Comparison of ENCODE assay signal across 8 mouse cellular contexts in genomic region chrX:166167307-166167706, GRCm38 (mm10). TPM values are rescaled to one million over a fixed set of nuclear protein-coding genes. Genes with fewer than 3 reads are reported as not detected.
DNase-seq lines count a peak whose midpoint lies in the region; ATAC-seq and TF ChIP-seq lines count a peak whose summit lies in the region.

No protein-coding gene starts in this region.

- no peaks in the 10 kb centered on the region for H3K27me3 ChIP-seq in heart, adult 2 months (ENCODE audit: control insufficient read depth, insufficient read depth, low read length)
- no peaks in the 10 kb centered on the region for H3K27me3 ChIP-seq in heart, embryonic 11.5 days (ENCODE audit: control insufficient read depth, insufficient read depth, low read length)
- H3K27me3 ChIP-seq in midbrain, embryonic 11.5 days (ENCODE audit: control insufficient read depth, insufficient read depth, low read length): no peaks in the 10 kb centered on the region
- H3K27me3 ChIP-seq in midbrain, embryonic 10.5 days (ENCODE audit: low read depth, poor library complexity, severe bottlenecking): peaks cover 60% of the 10 kb centered on the region
- H3K27me3 ChIP-seq in intestine, embryonic 16.5 days (replicated peaks; ENCODE audit: control insufficient read depth, insufficient read depth, low read length): no peaks in the 10 kb centered on the region

- H3K9ac ChIP-seq in heart, adult 2 months (ENCODE audit: low read depth, low read length): no peak overlapping the region
- no peak overlapping the region for H3K9ac ChIP-seq in heart, embryonic 11.5 days (ENCODE audit: low read depth, low read length)
- H3K9ac ChIP-seq in midbrain, embryonic 11.5 days (ENCODE audit: low read length): no peak overlapping the region
- H3K9ac ChIP-seq in intestine, embryonic 16.5 days (ENCODE audit: low read depth, low read length): no peak overlapping the region

- intact Hi-C loops in heart, adult 2 months (cut with DNase I): loop anchor here (1.0 to 10.0 kb wide), 4 partner anchors 184 to 1067 kb away; no protein-coding TSS in a partner anchor

- no peak overlapping the region for H3K4me3 ChIP-seq in heart, adult 2 months
- H3K4me3 ChIP-seq in heart, embryonic 11.5 days (ENCODE audit: low read depth, low read length): no peak overlapping the region
- no peak overlapping the region for H3K4me3 ChIP-seq in midbrain, embryonic 11.5 days (ENCODE audit: low read depth, low read length)
- H3K4me3 ChIP-seq in midbrain, embryonic 10.5 days: no peak overlapping the region
- H3K4me3 ChIP-seq in intestine, embryonic 16.5 days (ENCODE audit: low read length): no peak overlapping the region

- no peak for DNase-seq in heart, adult 2 months
- peak; percentile 87 for DNase-seq in midbrain, embryonic 11.5 days (ENCODE audit: low spot score, missing footprints)
- no peak for DNase-seq in midbrain, embryonic 10.5 days (ENCODE audit: low spot score)
- DNase-seq in adipocyte (ENCODE audit: low spot score): peak; percentile 67
- DNase-seq in layer of hippocampus, adult 9-10 months (ENCODE audit: low spot score): peak; percentile 57
- no peak for DNase-seq in yolk sac, embryonic 10.5 days (ENCODE audit: low spot score)

- TF ChIP-seq POLR2A in heart, adult 2 months (IDR thresholded peaks at IDR 0.05; ENCODE audit: insufficient read depth, low read depth, low read length): no peak

- ATAC-seq in heart, embryonic 11.5 days (replicated peaks; ENCODE audit: insufficient number of reproducible peaks, low FRiP score, low TSS enrichment): no peak
- no peak for ATAC-seq in midbrain, embryonic 11.5 days (ENCODE audit: low FRiP score)
- ATAC-seq in intestine, embryonic 16.5 days: no peak

- peak; percentile 73 for TF ChIP-seq CTCF in heart, adult 2 months (IDR thresholded peaks at IDR 0.05)

- H3K27ac ChIP-seq in heart, adult 2 months: no peak overlapping the region
- no peak overlapping the region for H3K27ac ChIP-seq in heart, embryonic 11.5 days (ENCODE audit: low read depth, low read length)
- H3K27ac ChIP-seq in midbrain, embryonic 11.5 days (ENCODE audit: low read depth, low read length): no peak overlapping the region
- no peak overlapping the region for H3K27ac ChIP-seq in midbrain, embryonic 10.5 days (replicated peaks)
- no peak overlapping the region for H3K27ac ChIP-seq in intestine, embryonic 16.5 days (ENCODE audit: low read length)

- H3K36me3 ChIP-seq in heart, adult 2 months (ENCODE audit: control insufficient read depth, insufficient read depth, low read length): no peaks in the 10 kb centered on the region
- no peaks in the 10 kb centered on the region for H3K36me3 ChIP-seq in heart, embryonic 11.5 days (ENCODE audit: control insufficient read depth, insufficient read depth, low read length)
- no peaks in the 10 kb centered on the region for H3K36me3 ChIP-seq in midbrain, embryonic 11.5 days (ENCODE audit: control insufficient read depth, insufficient read depth, low read length)
- no peaks in the 10 kb centered on the region for H3K36me3 ChIP-seq in midbrain, embryonic 10.5 days
- H3K36me3 ChIP-seq in intestine, embryonic 16.5 days (ENCODE audit: control insufficient read depth, insufficient read depth, low read length): no peaks in the 10 kb centered on the region

- H3K9me3 ChIP-seq in heart, embryonic 11.5 days (replicated peaks; ENCODE audit: control insufficient read depth, low read length): no peaks in the 10 kb centered on the region
- H3K9me3 ChIP-seq in midbrain, embryonic 11.5 days (ENCODE audit: control insufficient read depth, low read length): no peaks in the 10 kb centered on the region
- no peaks in the 10 kb centered on the region for H3K9me3 ChIP-seq in midbrain, embryonic 10.5 days (replicated peaks)
- no peaks in the 10 kb centered on the region for H3K9me3 ChIP-seq in intestine, embryonic 16.5 days (ENCODE audit: control insufficient read depth, low read length)

- H3K79me2 ChIP-seq in heart, adult 2 months (replicated peaks; ENCODE audit: control insufficient read depth, insufficient read depth, low read length): no peaks in the 10 kb centered on the region

- no peak overlapping the region for H3K4me2 ChIP-seq in heart, embryonic 11.5 days
- H3K4me2 ChIP-seq in midbrain, embryonic 11.5 days: no peak overlapping the region
- no peak overlapping the region for H3K4me2 ChIP-seq in intestine, embryonic 16.5 days (ENCODE audit: low read depth, low read length)

- 5% methylated on average over 4 of the region's 4 CpGs for WGBS in heart, adult 2 months
- WGBS in heart, embryonic 11.5 days (ENCODE audit: insufficient replicate concordance): 7% methylated on average over 4 of the region's 4 CpGs
- WGBS in midbrain, embryonic 11.5 days: 7% methylated on average over 4 of the region's 4 CpGs
- WGBS in midbrain, embryonic 10.5 days: 8% methylated on average over 4 of the region's 4 CpGs
- WGBS in intestine, embryonic 16.5 days: 4% methylated on average over 4 of the region's 4 CpGs

- no peak for TF ChIP-seq EP300 in heart, adult 2 months (IDR thresholded peaks at IDR 0.05; ENCODE audit: insufficient read depth, low read depth, low read length)

- no peaks in the 10 kb centered on the region for H3K4me1 ChIP-seq in heart, adult 2 months (ENCODE audit: control insufficient read depth, insufficient read depth, low read length)
- H3K4me1 ChIP-seq in heart, embryonic 11.5 days (ENCODE audit: control insufficient read depth, insufficient read depth, low read length): no peaks in the 10 kb centered on the region
- no peaks in the 10 kb centered on the region; the same call in 1 of the 2 replicates for H3K4me1 ChIP-seq in midbrain, embryonic 11.5 days (ENCODE audit: control insufficient read depth, insufficient read depth, low read length)
- H3K4me1 ChIP-seq in midbrain, embryonic 10.5 days: peaks cover 11% of the 10 kb centered on the region
- no peaks in the 10 kb centered on the region for H3K4me1 ChIP-seq in intestine, embryonic 16.5 days (ENCODE audit: control insufficient read depth, insufficient read depth, low read length)

RNA-seq across cellular contexts. Expression of gene Gemin8, which starts 2.9 kb away (rescaled TPM):
- 1 to 10 TPM; 2.6 to 2.7 TPM for total RNA-seq in heart, adult 2 months (2021)
- polyA plus RNA-seq in heart, adult 2 months (2012; rRNA removed): 3.3 and 4.4 TPM in 2 replicates
- 9.3 and 11.7 TPM in 2 replicates for polyA plus RNA-seq in heart, embryonic 11.5 days (2014; fragmentation: Nextera tagmentation; extraction: Ambion mirVana)
- polyA plus RNA-seq in midbrain, embryonic 11.5 days (2014; fragmentation: Nextera tagmentation; extraction: Ambion mirVana): 16.8 and 19.0 TPM in 2 replicates
- polyA plus RNA-seq in midbrain, embryonic 10.5 days (2016; fragmentation: Nextera tagmentation; extraction: Ambion mirVana): 17.7 and 19.6 TPM in 2 replicates
- 5.0 and 7.0 TPM in 2 replicates for polyA plus RNA-seq in intestine, embryonic 16.5 days (2015; fragmentation: Nextera tagmentation; extraction: Ambion mirVana)

Comparison
In these comparisons a context has a peak if more than half of its experiments do, and no peak if none do; other contexts are left out.
1. DNase-seq: peak in midbrain, embryonic 11.5 days (single experiment), adipocyte (single experiment) and layer of hippocampus, adult 9-10 months (single experiment); none in heart, adult 2 months (0 of 2), midbrain, embryonic 10.5 days (single experiment) and yolk sac, embryonic 10.5 days (single experiment).